Mouse (Mus musculus) gonadal fat pad, adult 2 months (tissue): ENCODE results near the gene Pde1b. TPM values are rescaled to one million over a fixed set of nuclear protein-coding genes. Genes with fewer than 3 reads are reported as not detected.

Experiments used
- DNase-seq: peaks from one replicate; pipeline ENCODE4 v3.0.0-alpha.2; 2012; ENCODE audit warnings: low read depth
- polyA plus RNA-seq: library from polyadenylated mRNA; depleted of rRNA; stranded (reverse); fragments of >200 nt; gene quantifications from 2 replicates; pipeline ENCODE4 v1.2.3, GENCODE M21; 2012; rRNA removed

The Pde1b gene
- polyA plus RNA-seq: 5.2 and 6.6 TPM in 2 replicates

- no peak for DNase-seq
These were observed at the start of gene Pde1b for GRCm38 (mm10) chr15:103502435-103503250. Gene Pde1b (plus strand): TSS chr15:103503034.

DNA sequence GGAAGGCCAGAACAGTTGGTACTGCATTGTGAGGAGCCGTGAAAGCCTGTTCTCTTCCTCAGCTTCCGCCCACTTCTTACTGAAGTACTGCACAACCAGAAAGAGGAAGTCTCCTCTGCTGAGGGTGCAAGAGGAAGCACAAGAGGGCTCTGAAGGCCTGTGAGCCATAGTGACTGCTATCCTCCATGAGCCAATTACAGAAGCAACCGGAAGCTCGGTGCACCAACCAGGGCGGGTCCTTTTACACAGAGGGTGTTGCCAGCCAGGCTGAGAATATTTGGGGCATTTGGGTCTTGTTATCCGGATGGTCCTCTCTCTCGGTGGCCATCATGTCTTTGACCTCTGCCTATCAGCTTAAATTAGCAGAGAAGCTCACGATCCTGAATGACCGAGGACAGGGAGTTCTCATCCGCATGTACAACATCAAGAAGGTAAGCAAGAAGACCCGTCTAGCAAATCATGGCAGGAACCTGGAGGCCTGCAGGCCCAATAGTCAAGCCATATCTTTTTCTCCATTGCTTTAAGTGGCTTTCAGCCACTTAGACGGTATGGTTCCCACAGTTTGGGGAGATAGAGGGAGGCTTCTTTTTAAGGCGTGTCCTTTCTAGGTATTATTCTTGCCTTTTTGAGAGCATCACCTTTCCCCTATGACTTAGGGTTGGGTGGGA, 49.1 kb upstream of the Pde1b start, which contains the start of gene Nckap1l:
Nckap1l (plus strand) TSS at position 244 of the 668 bp plus-strand sequence.
- DNase-seq: no peak

- DNase-seq: no peak
These were observed 48.4 kb upstream of the Pde1b start for GRCm38 (mm10) chr15:103454449-103454848.

- DNase-seq: no peak
These were observed 40.1 kb upstream of the Pde1b start for GRCm38 (mm10) chr15:103462539-103463261.

DNA sequence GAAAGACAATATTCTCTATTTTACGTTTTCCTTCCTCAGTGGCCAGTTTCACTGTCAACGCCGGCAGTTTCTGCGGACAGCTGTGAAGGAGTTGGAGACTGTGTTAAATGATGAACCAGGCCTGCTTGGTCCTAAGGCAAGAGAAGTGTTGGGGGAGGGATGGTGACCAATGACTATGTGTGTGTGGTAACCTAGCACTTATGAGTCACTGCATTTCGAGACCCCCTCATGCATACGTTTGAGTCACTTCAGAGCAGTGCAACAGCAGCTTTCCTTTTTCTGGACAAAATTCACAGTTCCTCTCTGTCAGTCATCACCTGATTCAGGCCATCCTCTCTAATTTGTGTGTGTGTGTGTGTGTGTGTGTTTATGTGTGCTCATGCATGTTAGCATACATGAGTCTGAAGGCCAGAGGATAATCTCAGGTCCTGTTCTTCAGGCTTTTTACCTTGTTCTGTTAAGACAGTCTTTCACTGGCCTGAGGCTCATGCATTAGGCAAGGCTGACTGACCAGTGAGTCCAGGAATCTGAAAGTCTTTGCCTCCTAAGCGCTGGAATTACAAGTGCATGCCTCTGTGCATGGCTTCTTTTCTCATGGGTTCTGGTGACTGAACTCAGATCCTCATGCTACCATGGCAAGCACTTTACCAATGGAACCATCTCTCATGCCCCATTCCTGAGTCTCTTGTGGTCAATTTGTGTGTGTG, 31.2 kb upstream of the Pde1b start:
- no peak for DNase-seq

DNA sequence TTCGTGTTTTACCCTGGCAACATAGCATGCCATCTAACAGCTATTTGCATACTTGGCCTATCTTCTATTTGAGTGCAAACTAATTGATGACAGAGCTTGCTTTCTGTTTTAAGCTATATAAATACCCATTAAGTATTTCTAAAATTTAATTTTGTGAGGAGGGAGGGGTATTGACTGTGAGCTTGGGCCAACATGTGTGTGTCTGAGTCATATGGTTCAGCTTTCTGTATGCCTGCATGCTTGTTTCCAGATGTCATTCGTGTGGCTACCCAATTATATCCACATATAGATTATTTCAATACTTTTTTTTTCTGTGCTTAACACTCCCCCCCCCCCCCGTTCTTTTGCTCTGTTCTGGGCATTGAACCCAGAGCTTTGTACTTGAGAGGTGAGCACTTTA, 30.6 kb upstream of the Pde1b start:
- no peak for DNase-seq

GRCm38 (mm10) chr15:103473182-103473581, 29.7 kb upstream of the Pde1b start:
- no peak for DNase-seq

GRCm38 (mm10) chr15:103473769-103474168, 29.1 kb upstream of the Pde1b start:
- DNase-seq: no peak

GRCm38 (mm10) chr15:103479080-103479606, 23.7 kb upstream of the Pde1b start:
- DNase-seq: no peak

DNA sequence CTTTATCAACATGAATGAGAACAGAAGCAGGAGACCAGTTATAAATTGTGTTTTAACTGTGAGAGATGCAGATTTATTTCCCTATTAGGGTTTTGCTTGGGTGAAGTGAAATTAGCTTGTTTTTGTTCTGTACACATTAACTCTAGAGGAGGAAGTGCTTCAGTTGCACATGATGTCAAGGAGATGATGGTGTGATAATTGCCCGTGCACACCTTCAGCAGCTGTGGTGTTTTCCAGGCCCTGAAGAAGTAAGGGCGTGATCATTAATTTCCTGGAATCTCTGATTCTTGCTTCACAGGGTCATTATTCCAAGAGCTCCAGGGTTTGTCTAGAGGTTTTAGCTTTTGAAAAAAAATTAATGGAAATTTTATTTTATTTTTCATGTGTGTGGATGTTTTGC, 22.7 kb upstream of the Pde1b start:
- DNase-seq: no peak

GRCm38 (mm10) chr15:103482488-103482887, 20.3 kb upstream of the Pde1b start:
- DNase-seq: no peak

DNA sequence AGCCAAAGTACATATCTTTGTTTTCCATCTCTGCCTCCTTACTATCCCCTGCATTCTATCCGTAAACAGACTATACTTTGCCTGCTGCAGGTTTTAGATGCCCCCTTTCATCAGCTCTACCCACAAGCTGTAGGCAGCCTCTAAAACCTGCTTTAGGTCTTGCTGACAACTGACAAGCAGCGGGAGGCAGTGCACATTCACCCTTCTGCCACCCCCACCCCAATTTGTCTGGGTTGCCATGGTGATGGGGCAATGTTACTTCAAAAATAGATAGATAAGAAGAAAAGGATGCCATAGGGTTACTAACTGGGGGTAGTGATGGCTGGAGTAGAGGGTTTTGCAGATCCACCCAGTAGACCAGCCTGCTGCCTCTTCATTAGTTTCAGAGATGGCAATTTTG, 18.3 kb upstream of the Pde1b start:
- no peak for DNase-seq

DNA sequence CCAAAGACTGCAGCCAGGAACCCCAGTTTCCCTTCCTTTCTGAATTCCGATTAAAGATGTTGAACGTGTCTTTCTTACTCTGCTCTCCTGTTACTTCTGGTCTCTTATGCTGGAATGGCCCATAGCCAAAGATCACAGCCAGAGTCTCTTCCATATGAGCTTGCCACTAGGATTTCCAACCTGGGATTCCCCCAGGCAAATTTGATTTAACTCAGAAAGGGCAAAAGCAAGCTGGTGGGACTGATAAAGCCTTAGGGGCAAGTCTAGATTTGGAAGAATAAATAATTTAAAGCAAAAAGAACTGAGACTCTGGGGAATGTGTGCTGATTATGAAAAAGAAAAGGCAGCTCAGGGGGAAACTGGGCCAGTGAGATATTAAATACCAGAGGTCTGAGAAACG, 17.7 kb upstream of the Pde1b start:
- no peak for DNase-seq

GRCm38 (mm10) chr15:103486658-103487057, 16.2 kb upstream of the Pde1b start:
- DNase-seq: no peak

DNA sequence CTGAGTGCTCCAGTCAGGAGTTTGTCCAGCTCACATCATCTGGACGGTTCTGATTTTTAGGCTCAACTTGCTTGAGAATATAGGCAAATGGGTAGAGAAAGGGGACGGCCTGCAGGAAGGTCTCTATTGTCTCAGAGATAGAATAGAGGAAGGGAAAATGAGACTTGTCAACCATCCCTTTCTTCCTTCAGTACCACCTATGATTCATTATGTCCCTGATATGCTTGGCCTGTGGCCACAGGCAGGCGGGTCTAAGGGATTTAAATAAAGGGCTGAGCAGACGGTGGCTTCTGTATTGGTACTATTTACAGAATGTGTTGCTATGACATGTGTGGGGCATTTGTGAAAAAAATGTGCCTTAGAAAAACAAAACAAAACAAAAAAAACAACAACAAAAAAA, 14.5 kb upstream of the Pde1b start:
- no peak for DNase-seq

- no peak for DNase-seq
These were observed 6.4 kb upstream of the Pde1b start for GRCm38 (mm10) chr15:103496204-103497140.

GRCm38 (mm10) chr15:103498157-103498556, 4.7 kb upstream of the Pde1b start:
- no peak for DNase-seq

DNA sequence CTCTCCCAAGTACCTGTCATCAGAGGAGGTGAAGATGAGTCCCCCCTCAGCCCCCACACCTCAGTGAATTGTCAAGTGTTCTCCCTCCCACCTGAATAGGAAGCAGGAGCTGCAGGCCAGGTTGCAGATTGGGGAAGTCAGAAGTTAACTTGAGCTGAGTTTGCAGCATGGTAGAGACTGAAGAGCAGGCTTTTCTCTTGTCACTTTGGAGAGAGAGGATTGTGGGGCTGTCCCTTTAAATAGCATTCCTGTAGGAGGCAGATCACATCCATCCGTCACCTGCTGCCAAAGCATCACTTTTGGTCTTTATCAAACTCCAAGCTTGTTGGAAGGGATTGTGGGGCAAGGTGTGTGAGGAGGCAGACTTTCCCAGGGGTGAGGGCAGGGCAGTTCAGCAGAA, 2.1 kb upstream of the Pde1b start:
- no peak for DNase-seq

DNA sequence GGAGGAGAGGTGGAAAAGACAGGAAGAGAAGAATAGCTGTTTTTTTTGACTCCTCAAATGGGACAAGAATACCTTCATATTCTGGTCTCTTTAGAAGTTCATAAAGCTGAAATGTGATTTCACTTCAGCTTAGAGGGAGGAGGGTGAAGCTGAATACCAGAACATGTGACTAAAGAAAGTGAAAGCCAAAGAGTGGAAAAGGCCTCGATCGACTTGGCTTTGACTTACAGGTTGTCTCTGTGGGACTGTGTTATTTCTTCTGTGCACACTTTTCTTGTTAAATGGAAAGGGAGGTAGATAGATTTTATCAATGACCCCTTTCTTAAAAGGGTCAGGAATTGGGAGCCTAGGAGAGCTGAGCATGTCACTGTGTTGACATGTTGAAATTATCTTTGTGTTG, 1.6 kb upstream of the Pde1b start:
- no peak for DNase-seq

GRCm38 (mm10) chr15:103503251-103503600, 392 bp downstream of the Pde1b start:
- DNase-seq: no peak

DNA sequence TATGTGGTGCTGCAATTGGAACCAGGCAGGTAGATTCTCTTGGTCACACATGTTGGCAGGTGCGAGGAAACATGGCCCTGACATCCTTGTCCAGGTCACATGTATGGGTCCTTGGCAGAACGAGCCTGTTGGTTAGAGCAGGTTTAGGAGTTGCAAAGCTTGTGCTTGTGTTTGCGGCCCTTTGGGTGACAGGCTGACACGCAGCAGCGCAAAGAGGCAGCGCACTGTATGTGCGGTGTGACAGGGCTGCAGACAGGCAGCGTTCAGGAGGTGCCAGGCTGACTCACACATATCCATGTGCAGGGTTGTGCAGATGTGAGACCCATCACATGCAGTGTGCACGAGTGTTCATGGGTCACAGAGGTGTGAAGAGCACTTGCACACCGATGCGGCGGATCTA, 826 bp downstream of the Pde1b start:
- DNase-seq: no peak
